Mouse (Mus musculus) bone marrow macrophage, adult 2 months (primary cell): ENCODE measurements around the gene Otulinl.

ENCODE experiments used
- CTCF ChIP-seq: IDR thresholded peaks from 2 replicates; pipeline ENCODE4 v1.5.1; 2012; ENCODE audit warnings: low read depth, mild to moderate bottlenecking, low read length, moderate library complexity
- POLR2A ChIP-seq: IDR thresholded peaks from 2 replicates; pipeline ENCODE4 v1.6.1; 2012; ENCODE audit warnings: mild to moderate bottlenecking, low read depth, low read length, borderline replicate concordance

DNA sequence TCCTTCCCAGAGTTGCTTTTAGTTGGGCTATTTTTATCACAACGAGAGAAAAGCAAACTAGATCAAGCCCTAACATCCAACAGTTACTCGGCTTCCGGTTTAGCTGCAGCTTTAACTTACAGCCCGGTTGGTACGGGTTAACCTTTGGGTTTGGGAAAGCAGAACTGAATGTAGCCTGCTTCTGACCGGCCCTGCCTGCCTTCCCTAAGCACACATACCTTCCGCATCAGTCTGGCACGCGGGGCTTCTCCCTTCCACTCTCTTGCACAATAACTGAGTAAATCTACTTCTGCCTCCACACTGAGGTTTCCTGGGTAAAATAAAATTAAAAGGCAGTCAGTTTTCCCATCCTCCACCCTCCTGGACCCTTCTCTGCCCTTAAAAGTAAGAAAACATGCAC lies 17.3 kb downstream of the Otulinl start:
- TF ChIP-seq POLR2A (no peak), CTCF (no peak)
